Mouse (Mus musculus) activated CD4-positive, CD25-positive, alpha-beta regulatory T cell, adult 9 weeks (primary cell): Measurements from ENCODE around the gene Serpinb3b. TPM values are rescaled to one million over a fixed set of nuclear protein-coding genes. Genes with fewer than 3 reads are reported as not detected.

Experiments
- polyA plus RNA-seq: library from polyadenylated mRNA; unstranded; fragments of 100-300 nt; shearing (Covaris generic); gene quantifications from one replicate; pipeline ENCODE4 v1.2.1, GENCODE M21; 2017

Serpinb3b gene
- not detected for polyA plus RNA-seq

GRCm38 (mm10) chr1:107278261-107278660 lies at the start of gene Serpinb3b, which contains the start of gene Serpinb3c:
Gene Serpinb3b, minus strand, starts transcription at chr1:107278361.
Gene Serpinb3c, minus strand, starts transcription at chr1:107278371.

Other genes with a start within 250 kb of the Serpinb3b start
- gene Serpinb3a, start 226.1 kb downstream of the Serpinb3b start, polyA plus RNA-seq, result not detected
- not detected for gene Serpinb3d, start 194.9 kb downstream of the Serpinb3b start, polyA plus RNA-seq
- not detected for gene Serpinb3c, start within 50 bp of the Serpinb3b start, polyA plus RNA-seq
- not detected for gene Serpinb11, start 82.8 kb upstream of the Serpinb3b start, polyA plus RNA-seq
- not detected for gene Serpinb7, start 121.3 kb upstream of the Serpinb3b start, polyA plus RNA-seq
- not detected for gene Serpinb2, start 233.1 kb upstream of the Serpinb3b start, polyA plus RNA-seq